Mouse (Mus musculus) retina, adult 2 months (tissue): Measurements from ENCODE around the gene Olfr403.
"Not testable (repeated sequence)": the region's sequence is repeated elsewhere in the genome, so short reads cannot be mapped to it uniquely, and the experiment has no call there.

ENCODE experiments used
- DNase-seq: peaks from one replicate; pipeline ENCODE4 v3.0.0-alpha.2; 2012; ENCODE audit warnings: low read depth, low spot score

Olfr403 gene

GRCm38 (mm10) chr11:74185949-74186348, at the start of gene Olfr403:
TSS of gene Olfr403 (plus strand) at chr11:74186249.
- no peak for DNase-seq

DNA sequence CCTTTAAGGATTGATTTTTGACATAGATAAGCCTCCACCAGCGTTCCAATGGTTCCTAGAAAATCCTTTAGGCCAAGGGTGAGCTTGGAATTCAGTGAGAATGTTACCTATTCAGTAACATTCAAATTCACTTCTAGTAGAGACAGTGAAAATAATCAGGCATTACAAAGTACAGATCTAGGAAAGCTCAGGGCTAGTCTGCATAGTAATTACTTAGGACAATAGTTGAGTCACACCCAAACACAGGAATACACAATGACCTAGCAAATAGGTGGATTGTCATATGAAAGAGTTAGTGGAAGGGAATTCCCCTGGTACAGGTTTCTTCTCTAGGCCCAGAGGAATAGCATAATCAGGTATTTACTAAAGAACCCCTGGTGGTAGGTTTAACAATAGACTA, 46.0 kb upstream of the Olfr403 start:
- DNase-seq = not testable (repeated sequence)

DNA sequence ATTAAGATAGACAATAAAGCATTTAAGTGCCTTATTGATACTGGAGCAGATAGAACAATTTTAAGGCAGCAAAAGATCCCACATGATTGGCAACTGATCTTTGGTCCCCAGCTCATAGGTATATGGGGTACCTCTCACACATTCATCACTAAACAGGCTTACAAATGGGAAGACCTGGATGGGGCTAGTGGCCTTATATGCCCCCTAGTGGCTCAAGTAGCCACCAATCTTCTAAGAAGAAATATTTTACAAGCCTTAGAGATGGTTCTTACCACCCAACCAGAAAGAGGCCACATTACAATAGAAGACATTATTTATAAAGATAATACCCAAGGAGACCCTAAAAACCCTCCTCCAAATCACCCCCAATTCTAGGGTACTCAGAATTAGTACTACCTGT, 40.2 kb upstream of the Olfr403 start:
- DNase-seq = no peak

DNA sequence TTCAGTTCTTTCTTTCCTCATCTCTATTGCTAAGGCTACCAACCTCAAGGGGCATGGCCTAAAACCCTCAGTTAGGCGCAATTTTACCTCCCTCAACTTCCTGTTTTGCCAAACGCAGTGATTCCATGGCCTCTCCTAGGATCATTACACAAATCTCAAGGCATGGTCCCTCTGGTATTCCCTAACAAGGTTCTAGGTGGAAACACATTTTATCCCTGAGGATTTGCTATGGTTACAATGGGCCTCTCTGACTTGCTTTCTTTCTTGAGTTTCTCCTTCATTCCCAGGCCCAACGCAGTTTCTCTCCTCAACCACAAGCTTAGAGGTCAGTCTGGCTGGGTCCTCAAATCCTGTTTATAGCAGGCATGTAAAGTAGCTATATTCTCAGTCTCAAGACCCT, 32.8 kb upstream of the Olfr403 start, which contains the start of gene Olfr402:
TSS of gene Olfr402 (plus strand) at position 301 of the 400 bp plus-strand sequence.
- DNase-seq = no peak

- DNase-seq = no peak
These were observed 17.3 kb upstream of the Olfr403 start for GRCm38 (mm10) chr11:74168771-74169170.

DNA sequence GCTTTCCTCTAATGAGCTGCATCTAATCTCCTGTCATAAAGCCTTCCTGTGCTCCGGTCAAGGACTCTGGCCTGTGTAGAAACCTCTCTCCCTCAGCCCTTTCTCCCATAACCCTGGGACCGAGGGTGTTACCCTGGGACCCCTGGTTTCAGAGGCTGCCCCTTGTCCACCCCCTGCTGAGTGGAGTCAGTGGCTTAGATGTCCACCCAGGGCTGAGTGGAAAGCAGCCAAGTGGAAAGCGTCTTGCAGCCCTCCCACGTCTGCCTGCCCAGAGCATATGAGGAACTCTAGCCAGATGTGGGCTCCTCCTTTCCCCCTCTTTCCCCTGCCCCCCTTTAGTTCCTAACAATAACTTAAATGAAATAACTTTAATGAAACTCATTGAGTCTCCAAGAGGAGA, 2.9 kb upstream of the Olfr403 start:
- DNase-seq = no peak

GRCm38 (mm10) chr11:74183745-74184144, 2.3 kb upstream of the Olfr403 start:
- DNase-seq = no peak

DNA sequence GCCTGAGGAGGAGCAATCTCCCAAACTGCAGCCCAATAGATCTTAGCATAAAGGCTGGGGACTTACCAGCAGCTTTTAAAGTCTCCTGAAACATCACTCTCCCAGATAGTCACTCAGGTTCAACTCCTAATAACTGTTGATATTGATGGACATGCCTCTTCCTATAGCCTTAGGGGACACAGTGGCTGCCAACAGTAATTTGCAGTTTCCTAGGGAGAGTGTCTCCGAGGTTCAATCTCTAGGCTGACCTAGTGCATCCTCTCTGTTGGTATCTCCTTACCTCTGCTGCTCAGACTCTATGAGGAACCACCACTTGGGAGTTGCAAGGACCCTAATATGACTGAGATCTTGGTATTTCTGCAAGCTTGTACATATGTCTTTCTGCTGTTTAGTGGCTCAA, 25.2 kb downstream of the Olfr403 start, which contains the start of gene Olfr43:
TSS of gene Olfr43 (minus strand) at position 101 of the 400 bp plus-strand sequence.
- DNase-seq = no peak

- DNase-seq = no peak
These were observed 55.2 kb downstream of the Olfr403 start for GRCm38 (mm10) chr11:74241201-74241600.
